Mouse (Mus musculus): ENCODE measurements around the gene Nipal1.

Nipal1 gene

DNA sequence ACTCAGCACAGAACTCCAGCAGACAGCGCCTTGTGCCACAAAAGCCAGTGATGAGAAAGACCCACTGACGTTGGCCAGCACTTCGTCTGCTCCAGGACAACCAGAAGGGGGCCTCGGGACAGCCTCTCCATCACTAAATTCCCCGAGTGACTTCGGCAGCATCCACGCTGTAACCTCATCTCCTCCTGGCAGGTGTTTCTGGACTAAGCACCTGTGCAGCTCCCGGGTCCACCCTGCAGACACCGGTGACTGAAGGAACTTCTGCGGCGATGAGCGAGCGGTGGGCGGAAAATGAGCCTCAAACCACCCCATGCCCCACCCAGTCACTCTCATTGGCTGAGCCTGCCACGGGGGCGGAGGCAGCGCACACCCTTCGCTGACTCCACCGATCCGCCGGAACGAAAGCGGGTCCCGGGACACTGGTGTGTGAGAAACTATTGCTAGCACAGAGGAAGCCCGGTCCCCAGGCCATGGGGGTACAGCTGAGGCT lies at the start of gene Nipal1:
TSS of gene Nipal1 (plus strand) at position 378 of the 490 bp plus-strand sequence.
- DNase-seq (ENCODE audit: low spot score), result peak; percentile 72

DNA sequence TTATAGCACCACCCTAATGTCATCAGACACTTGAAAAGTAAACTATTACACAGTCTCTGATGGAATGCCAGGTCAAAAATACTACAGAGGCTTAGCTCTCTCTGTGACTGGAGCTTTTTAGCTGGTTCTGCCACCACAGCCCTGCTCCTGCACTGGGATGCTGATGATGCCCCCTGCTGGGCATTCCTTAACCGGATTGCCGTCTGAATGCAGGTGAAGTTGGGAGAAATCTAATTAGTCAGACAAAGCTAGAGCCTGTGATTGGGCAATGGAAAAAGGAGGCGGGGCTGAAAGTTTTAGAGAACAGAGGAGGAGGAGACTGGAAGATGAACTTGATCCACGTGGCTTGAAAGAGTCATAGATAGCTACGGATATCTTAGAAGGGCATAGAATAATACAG lies 46.6 kb upstream of the Nipal1 start:
- DNase-seq (ENCODE audit: low spot score), result peak; percentile 65

DNA sequence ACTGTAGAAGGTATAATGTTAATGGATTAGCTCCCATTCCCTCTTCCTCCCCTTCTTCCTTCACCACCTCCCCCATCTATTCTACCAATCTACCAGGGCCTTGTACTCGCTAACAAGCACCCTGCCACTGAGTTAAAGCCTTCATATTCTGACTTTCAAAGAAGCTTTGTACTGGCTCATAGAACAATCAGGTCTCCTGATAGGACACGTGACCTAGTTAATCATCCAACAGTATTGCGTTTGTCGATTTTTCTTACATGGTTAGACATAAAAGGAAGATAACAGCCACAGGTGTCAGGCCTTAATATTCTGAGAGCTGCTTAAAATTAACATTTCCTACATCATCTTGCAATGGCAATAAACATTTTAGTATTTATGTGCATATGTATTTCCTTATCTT lies 44.5 kb upstream of the Nipal1 start:
- DNase-seq (ENCODE audit: low spot score), result no peak

DNA sequence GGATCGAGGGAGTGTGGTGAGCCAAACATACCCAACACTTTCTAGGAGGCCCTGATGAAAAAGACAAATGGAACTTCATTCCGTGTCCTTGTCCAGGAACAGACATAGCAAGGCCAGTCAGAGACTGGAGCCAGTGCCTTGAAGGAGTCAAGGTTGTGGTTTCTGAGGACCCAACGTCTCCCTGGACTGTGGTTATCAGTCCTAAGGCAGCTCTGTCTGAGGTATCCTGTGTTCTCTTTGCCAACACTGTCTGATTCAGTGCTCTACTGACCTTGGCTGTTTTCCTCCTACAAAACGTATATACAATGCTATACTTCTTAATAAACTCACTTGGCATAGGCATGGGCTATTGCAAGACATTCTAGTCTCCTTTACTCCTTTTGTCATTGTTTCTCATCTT lies 30.2 kb upstream of the Nipal1 start:
- DNase-seq (ENCODE audit: low spot score), result no peak

DNA sequence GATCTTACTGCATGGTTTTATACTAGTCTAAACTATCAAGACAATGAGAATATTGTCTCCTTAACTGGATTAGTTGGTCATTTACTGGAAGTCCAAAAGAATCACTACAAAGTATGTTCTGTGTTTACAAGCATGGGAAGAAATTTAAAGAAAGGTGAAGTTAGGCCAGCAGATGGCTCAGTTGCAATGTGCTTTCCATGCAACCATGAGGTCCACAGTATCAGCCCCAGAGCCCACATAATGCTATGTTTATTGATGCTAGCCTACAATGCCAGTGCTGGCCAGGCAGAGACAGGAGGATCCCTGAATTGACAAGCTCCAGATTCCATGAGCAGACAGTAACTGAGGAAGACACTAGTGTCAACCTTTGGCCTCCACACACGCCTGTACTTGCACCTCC lies 26.6 kb upstream of the Nipal1 start:
- no peak for DNase-seq (ENCODE audit: low spot score)

DNA sequence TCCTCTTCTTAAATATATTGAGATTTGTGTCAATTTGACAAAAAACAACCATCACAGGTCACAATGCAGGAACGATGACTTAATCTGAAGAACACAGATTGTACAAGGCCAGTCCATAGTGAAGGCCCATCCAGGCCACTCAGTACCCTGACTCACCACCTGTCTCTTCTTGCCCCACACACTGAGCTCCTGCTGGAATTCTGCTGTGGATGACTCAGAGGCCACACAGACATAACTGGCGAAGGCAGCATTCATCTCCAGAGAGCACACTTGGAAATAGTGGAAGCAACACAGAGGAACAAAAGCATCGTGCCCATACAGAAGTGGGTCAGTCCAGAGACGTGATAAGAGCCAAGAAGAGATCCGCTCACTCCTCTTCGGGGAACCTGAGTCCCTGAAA lies 17.6 kb upstream of the Nipal1 start:
- no peak for DNase-seq (ENCODE audit: low spot score)

DNA sequence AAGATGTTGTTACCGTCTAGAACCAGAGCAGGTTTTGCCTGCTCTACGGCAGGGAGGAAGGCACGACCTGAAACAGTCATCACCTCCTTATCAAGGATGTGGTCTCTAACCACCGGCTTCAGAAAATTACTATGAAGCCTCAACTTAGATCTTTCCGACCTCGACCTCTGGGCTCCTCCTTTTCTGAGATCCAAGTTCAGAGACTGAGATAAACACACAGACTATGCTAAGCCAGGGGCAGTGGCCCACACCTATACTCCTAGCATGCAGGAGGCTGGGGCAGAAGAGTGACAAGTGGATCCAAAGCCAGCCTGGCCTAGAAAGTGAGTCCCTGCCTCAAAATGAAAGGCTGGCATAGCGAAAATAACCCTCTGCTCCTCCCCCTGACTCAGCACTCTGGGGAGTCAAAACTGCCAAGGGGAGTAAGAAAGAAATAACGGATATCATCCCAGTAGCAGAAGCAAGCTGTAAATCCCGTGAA lies 12.8 kb upstream of the Nipal1 start:
- DNase-seq (ENCODE audit: low spot score), result no peak

DNA sequence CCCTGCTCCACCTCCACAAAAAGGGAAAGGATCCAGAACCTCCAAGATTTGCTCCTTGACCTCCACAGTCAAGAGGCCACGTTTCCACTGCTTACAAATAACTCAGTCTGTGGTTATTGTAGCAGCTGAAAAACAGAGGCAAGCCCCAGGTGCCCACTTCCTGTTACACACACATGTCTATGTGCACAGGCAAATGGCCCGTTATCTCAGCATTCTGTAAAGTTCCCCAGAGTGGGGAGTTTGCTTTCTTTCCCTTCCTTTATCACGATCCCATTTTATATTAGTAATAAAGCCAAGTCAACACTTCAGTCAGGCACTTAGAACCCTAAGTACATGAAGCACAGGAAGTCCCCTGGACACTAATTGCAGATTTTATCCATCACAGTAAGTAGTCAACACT lies 11.5 kb upstream of the Nipal1 start:
- DNase-seq (ENCODE audit: low spot score), result no peak

DNA sequence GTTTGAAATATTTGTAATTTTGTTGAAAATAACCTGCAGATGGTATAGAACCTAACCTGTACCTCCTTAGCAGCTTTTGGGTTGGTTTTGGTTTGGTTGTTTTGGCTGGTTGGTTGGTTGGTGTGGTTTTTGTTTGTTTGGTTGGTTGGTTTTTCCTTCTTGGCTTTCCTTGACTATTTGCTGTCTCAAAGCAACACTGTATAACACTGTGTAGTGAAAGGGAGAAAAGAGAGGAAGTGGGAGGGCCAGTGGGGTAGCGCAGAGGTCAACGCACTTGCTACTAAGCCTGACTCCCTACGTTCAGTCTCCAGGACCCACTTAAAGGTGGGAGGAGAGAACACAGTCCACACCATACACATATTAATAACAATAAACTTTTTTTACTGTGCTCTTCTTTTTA lies 11.0 kb upstream of the Nipal1 start:
- DNase-seq (ENCODE audit: low spot score), result no peak

DNA sequence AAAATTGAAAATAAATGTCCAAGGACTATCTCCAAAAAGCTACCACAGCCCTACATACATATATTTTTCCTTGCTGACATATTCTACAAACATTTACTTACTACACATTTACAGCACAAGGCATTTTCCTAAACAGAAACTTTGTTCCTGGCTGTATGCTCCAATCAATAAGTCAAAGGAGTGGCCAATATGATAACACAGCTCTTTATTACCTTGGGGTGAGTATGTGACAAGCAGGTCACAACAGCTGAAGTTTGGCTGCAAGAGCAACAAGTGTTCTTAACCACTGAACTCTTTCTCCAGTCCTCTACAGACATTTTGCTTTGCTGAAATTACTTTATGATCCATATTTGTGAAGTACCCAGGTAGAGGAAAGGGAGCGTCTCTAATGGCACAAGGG lies 7.5 kb upstream of the Nipal1 start:
- DNase-seq (ENCODE audit: low spot score), result no peak

DNA sequence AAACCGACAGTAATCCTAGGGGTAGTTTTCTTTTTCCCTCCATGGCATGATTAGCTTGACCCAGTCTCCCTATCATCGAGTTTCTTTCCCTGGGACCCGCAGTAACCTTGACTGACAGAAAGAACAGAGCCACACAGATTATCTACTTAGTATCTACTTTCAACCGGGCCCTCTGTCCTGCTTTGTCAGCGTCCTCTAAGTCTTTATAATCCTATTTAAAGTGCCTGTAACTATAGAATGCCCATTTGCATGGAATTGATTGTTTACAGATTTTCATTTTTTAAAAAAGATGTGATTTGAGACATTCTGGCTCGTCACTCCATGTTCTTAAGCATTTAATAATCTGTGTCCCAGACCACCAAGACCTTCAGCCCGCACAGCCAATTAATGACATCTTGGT lies 3.9 kb upstream of the Nipal1 start:
- DNase-seq (ENCODE audit: low spot score), result no peak

DNA sequence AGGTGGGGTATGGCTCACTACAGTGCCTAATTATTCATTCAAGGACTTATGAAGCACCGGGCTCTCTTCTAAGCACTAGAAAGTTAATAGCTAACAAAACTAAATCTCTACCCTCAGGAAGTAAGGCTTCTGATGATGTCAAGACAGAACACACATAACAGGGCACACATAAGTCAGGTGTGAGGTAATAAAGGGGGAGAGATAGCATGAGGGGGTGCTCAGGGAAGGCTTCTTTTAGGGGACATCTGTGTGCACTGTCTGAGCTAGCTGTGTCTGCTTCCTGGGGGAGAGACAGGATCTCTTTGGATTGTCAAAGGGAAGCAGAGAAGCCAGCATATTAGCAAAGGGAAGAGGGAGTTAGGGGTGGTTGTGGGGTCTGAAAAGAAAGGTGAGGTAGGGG lies 3.4 kb upstream of the Nipal1 start, which contains the start of gene Cnga1:
TSS of gene Cnga1 (minus strand) at position 101 of the 400 bp plus-strand sequence.
- no peak for DNase-seq (ENCODE audit: low spot score)

DNA sequence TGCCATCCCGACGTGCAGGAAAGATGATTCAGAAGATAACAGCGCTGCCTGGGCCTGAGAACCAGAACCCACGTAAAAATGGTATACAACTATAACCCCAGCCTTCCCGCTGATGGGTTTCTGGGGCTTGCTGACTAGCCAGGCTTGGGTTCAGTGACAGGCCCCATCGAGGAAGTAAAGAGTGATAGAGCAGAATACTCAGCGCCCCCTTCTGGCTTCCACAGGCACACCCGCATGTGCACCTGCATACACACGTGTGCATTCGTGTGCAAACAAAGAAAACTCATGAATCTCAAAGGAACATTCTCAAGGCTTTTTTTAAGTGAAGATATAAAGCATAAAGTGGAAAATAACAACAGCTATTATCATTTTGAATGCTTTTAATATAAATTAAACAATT lies 1.5 kb upstream of the Nipal1 start:
- DNase-seq (ENCODE audit: low spot score), result no peak

DNA sequence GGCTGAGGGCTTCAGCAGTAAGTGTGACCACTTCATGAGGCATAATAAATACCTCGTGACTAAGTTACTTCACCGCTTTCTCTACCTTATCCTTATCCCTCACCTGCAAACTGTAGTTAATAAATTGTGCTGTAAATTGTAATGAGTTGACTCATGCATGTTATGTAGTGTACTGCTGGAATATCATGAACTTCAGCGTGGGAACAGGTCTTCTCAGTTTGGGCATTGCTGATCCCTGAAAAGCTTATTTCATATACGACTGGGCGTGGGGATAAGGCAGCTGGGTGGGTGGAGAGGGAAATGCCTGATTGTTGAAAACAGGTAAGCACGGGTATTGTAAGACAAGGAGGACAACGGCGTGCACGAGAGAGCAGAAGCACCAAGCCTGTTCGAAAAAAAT lies 599 bp upstream of the Nipal1 start:
- no peak for DNase-seq (ENCODE audit: low spot score)

DNA sequence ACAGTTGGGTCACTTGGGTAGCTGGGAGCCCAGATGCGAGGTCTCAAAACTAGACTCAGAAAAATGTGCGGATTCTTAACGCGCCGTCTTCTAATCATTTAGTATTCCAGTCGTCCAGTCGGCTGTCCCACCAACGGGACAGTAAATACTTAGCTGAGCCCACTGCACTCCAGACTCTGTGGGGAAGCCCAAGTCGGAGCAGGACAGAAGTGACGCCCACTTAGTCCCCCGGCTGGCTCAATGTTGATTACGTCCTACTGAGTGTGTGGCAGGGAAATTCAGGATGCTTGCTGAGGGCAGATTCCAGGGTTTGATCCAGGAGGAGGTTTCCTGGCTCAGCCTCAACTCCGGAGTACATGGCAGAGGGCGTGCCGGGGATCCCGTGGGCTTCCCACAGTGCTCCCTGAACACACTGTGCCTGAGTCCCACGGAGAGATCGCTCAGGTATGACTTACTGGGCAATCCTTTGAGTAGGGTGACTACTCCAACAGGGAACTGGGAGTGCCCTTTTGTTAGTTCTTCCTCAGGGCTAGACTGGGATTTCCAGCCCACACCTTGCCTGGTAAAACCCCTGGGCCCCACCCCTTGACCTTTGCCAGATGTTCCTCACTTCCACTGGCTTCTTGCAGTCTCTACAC lies 482 bp downstream of the Nipal1 start:
- DNase-seq (ENCODE audit: low spot score), result no peak

DNA sequence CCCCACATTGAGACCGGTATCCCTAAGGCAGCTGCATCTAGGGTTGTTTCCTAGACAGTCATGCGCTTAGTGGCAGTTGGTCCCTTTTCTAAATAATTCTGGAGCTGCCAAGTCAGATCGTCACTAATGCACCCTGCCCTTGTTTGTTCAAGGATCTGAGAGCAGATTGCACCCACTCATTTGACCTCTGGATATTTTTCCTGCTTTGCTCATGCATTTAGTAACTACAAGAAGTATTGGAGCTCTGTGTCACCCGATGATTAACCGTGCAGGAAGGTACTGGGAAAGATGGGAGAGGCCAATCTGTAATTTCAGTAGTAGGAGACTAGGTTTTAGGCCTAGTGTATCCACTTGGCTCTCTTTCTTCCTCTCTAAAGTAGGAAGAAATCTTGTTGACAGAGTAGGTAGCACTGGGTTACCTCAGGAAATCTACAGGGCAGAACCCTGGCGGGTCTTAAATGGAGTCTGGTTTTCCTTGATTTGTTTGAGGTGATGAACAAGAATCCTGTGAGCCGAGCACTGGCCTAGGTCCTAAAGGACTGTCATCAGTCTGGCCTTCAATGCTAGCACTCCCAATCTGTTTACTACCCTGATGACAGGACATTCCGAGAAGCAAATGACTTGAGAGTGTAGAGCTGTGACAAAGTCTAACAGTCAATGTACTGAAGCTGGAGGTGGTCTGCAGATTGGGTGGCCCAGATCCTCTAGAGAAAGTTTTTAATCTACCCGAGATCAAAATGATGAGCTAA lies 1.6 kb downstream of the Nipal1 start:
- peak; percentile 24 for DNase-seq (ENCODE audit: low spot score)

DNA sequence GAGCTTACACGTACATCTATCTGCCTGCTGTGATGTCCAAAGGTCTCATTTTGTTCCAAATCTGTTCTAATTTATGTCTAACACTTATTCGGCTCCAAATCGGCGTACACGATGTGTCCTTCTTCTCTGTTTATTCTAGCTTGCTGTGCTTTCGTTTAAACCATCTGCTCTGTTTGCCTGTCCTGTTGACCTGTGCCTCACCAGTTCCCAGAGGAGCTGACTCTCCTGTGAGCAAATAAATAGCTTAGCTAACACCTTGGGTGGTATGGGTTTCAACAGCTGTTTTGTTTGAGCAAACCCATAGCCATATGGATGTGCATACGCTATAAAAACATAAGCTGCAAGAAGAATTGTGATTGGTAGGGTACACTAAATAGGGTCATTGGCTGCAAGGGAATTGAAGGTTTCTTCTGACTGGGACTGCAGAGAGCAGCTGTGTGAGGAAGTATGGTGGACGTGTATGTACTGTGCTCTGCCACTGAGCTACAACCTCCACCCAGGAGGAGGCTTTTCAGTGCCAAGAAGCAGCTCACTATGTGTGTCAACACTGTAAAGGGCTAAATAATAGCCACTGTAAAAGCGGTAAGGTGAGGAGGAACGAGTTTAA lies 5.6 kb downstream of the Nipal1 start:
- DNase-seq (ENCODE audit: low spot score), result no peak

DNA sequence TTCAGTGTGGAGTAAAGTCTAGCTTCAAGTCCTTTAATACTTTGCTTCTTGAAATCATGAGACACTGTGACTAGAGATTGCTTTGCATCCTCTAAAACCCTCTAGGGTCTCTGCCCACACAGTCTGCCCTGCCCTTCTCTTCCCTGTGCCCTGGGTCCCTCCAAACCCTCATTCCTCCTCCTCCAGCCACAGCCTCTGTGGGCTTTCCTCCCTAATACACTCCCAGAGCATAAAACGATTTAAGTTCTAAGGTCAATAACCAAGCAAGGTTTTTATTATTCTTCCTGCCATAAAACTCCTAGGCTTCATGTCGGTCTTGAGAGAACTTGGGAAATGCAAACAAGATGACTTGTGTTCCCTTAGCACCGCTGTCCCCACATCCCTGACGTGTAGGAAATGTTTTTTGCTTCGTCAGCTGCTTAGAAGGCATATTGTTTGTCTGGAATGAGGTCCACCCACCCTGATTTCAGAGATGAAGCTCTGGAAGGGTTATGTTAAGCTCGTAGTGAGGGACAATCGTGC lies 8.7 kb downstream of the Nipal1 start:
- DNase-seq (ENCODE audit: low spot score), result no peak

DNA sequence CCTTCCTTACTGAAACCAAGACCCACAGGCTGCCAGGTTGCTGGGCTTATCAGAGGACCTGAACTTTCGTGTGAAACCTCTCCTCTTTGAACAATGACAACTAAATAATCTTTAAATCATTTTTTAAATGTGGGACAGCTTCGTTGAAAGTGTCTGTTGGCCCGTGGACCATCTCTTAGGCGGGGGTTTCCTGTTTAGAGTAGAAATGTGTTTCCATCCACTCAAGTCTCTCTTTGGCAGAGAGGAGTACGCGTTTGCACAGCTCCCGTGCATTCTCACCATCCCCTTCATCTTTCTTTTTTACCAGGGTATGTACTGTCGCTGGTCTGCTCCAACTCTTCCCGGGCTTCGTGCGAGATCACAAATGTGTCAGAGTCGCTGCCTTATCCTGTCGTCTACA lies 10.8 kb downstream of the Nipal1 start:
- no peak for DNase-seq (ENCODE audit: low spot score)

DNA sequence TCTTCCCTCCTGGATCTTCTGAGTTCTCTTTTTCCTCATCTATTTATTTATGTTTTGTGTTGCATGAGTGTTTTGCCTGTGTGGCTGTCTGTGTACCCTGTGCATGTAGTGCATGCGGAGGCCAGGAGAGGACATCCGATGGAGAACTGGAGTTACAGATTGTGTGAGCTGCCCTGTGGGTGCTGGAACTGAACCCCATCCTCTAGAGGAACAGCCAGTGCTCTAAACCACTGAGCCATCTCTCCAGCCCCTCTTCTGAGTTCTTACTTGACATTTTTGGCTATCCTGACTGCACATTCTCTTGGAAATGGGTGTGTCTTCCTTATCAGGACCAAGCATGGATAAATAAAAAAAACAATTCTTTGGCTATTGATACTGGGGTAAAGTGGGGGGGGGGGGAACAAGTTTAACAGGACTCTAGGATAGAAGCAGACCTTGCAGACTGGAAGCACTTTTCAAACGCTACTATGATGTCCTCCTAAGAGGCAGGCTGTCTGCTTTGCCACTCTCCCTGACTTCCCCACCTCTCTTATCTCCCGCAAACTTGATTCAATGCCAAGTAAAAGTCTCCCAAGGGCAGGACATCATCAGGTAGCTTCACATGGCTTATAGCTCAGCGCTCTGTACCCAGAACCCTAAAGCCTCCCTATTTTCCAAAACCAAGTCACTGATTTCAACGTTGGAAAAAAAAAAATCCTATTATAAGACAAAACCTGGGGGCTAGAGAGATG lies 13.6 kb downstream of the Nipal1 start:
- no peak for DNase-seq (ENCODE audit: low spot score)

DNA sequence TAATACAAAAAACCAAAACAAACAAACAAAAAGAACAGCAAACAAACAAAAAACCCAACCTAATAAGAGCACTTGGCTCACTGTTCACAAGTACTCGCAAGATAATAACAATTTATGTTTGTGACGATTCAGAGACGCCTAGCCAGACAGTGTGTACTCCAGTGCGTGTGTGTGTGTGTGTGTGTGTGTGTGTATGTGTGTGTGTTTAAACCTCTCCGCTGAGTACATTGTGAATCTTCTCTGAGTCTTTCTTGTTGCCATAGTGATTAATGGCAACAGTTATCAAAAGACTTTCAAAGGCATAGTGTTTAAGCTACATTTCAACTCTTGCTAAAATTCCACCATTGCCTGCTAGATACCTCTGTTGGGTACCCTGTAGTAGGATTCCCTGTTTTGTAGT lies 16.5 kb downstream of the Nipal1 start:
- no peak for DNase-seq (ENCODE audit: low spot score)

DNA sequence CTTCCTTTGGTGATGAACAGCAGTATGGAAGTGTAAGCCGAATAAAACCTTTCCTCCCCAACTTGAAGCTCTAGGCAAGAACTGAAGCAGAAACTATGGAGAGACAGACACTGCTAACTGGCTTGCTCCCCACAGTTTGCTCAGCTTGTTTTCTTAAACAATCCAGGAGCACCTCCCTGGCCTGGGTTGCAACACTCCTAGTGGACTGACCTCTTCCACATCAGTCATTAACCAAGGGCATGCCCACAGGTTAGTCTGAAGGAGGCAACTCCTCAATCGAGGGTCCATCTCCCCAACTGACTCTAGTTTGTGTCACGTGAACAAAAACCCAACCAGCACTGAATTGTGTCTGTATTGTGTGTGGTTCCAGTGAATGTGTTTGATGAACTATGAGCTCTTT lies 17.3 kb downstream of the Nipal1 start:
- no peak for DNase-seq (ENCODE audit: low spot score)
